Mouse (Mus musculus) hindbrain, embryonic 15.5 days (tissue): Measurements from ENCODE around the gene Pde4d. TPM values are rescaled to one million over a fixed set of nuclear protein-coding genes. Genes with fewer than 3 reads are reported as not detected.

Source experiments
- ATAC-seq: fragments of 200-750 bp; cut with Nextera tagmentation; 2 replicates; pipeline ENCODE4 v1.8.0; 2017; ENCODE audit warnings: low read depth, moderate number of reproducible peaks, moderate TSS enrichment; ENCODE audit not compliant: low FRiP score
- H3K27ac ChIP-seq: fragments of 300-500 bp; sonication (generic); replicated peaks from 2 replicates; pipeline ENCODE4 v1.5.1; 2015; ENCODE audit warnings: mild to moderate bottlenecking, inconsistent platforms
- H3K27me3 ChIP-seq: fragments of 300-500 bp; sonication (generic); 2 replicates; pipeline ENCODE4 v1.6.1; 2015; ENCODE audit warnings: control low read depth, inconsistent platforms
- H3K36me3 ChIP-seq: fragments of 300-500 bp; sonication (generic); 2 replicates; pipeline ENCODE4 v1.6.1; 2015; ENCODE audit warnings: control low read depth, inconsistent platforms
- H3K4me1 ChIP-seq: fragments of 300-500 bp; sonication (generic); replicated peaks from 2 replicates; pipeline ENCODE4 v1.6.1; 2015; ENCODE audit warnings: control low read depth, inconsistent platforms
- H3K4me2 ChIP-seq: fragments of 300-500 bp; sonication (generic); 2 replicates; pipeline ENCODE4 v1.6.1; 2015; ENCODE audit warnings: moderate library complexity, mild to moderate bottlenecking, inconsistent platforms
- H3K4me3 ChIP-seq: fragments of 300-500 bp; sonication (generic); 2 replicates; pipeline ENCODE4 v1.5.1; 2015; ENCODE audit warnings: mild to moderate bottlenecking, inconsistent platforms
- H3K9ac ChIP-seq: fragments of 300-500 bp; sonication (generic); 2 replicates; pipeline ENCODE4 v1.6.1; 2015; ENCODE audit warnings: inconsistent platforms
- H3K9me3 ChIP-seq: fragments of 300-500 bp; sonication (generic); 2 replicates; pipeline ENCODE4 v1.6.1; 2016; ENCODE audit warnings: control low read depth, inconsistent platforms
- WGBS: fragments of 180-500 bp; shearing (Covaris S2); methylation state at CpG from one replicate; pipeline ENCODE4 v1.1.7; 2015; 5-methylcytosine and 5-hydroxymethylcytosine counted together
- polyA plus RNA-seq: library from polyadenylated mRNA; unstranded; fragments of >200 nt; fragmentation: Nextera tagmentation; extraction: Ambion mirVana; gene quantifications from 2 replicates; pipeline ENCODE4 v1.2.1, GENCODE M21; 2015

Gene Pde4d
- polyA plus RNA-seq, 1 experiment from 2014 or later, result 19.4 TPM

DNA sequence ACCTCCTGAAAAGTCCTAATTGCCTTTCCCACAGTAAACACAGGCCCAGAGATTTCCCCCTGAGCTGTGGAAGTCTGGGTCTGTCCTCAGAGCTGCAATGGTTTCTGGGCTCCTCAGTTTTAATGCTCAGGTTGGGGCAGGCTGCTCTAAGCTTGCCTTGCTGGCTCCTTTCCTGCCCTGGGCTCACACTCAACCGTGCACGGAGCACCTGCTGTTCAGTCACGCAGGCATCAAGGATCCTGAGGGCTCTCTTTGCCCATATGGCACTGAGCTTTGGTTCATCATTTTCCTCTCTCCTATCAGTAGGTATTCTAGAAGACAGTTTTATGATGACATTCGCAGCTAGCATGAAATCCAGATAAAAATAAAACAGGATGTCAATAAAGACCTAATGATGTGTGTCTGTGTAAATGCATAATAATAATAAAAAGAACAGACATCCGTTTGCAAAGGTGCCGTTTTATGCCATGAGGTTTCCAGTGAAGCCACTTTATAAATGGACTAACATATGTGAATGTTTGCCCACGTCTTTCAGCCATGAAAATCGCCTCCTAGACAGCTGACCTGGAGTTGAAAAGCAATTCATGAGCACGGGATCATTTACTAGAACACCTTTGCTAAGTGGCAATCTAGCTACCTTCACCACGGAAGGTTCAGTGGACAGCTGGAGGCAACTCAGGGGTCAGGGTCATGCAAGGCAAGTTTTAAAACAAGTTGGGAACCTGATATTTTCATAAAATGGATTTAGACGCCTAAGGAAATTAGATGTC is 726.3 kb downstream of the Pde4d start:
- Histone ChIP-seq H3K36me3 (no peaks in the 10 kb centered on the region), H3K27me3 (no peaks in the 10 kb centered on the region), H3K27ac (no peak overlapping the region), H3K4me3 (no peak overlapping the region), H3K4me1 (no peaks in the 10 kb centered on the region), H3K9ac (no peak overlapping the region), H3K4me2 (no peak overlapping the region), H3K9me3 (no peaks in the 10 kb centered on the region)
- WGBS, result 72% methylated on average over 11 of the region's 11 CpGs
- no peak for ATAC-seq

DNA sequence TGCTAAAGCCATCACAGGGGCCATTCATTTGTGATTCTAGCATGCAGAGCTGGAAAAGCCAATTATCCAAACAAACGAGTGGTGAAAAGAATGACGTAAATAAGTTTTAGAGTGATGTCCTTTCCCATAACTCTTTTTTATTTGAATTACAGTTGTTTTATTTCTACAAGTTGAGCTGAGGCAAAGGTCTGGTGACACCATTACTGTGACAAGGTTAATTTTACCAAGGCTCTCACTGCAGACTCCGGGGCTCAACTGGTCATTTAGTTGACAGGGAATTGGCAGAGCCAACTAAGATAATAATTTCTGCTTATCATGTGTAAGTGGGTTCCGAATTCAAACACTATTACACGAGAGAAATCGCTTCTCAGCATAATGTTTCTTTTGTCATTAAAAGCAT is 731.6 kb downstream of the Pde4d start:
- Histone ChIP-seq H3K4me3 (no peak overlapping the region), H3K9ac (no peak overlapping the region), H3K4me1 (no peaks in the 10 kb centered on the region), H3K36me3 (no peaks in the 10 kb centered on the region), H3K27me3 (no peaks in the 10 kb centered on the region), H3K27ac (no peak overlapping the region), H3K9me3 (no peaks in the 10 kb centered on the region), H3K4me2 (no peak overlapping the region)
- WGBS, result 71% methylated on average over 6 of the region's 6 CpGs
- ATAC-seq, result no peak

DNA sequence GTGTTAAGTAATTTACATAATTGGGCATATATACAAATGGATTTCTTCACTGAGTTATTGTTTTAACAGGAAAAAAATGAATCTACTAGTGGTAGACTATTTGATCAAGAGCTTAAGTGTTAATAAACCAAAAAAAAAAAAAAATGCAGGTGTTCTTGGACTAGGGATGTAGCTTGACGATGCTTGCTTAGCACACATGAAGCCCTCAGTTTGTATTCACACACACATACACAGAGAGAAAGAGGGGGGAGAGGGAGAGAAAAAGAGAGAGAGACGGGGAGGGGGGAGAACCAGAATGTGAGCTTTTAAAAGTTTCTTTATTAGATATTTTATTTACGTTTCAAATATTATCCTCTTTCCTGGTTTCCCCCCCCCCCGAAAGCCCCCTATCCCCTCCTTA is 740.9 kb downstream of the Pde4d start:
- no peak for ATAC-seq
- 87% methylated on average over 4 of the region's 4 CpGs for WGBS
- Histone ChIP-seq H3K4me3 (no peak overlapping the region), H3K9ac (no peak overlapping the region), H3K27ac (no peak overlapping the region), H3K9me3 (no peaks in the 10 kb centered on the region), H3K36me3 (no peaks in the 10 kb centered on the region), H3K4me1 (no peaks in the 10 kb centered on the region), H3K4me2 (no peak overlapping the region), H3K27me3 (no peaks in the 10 kb centered on the region)

DNA sequence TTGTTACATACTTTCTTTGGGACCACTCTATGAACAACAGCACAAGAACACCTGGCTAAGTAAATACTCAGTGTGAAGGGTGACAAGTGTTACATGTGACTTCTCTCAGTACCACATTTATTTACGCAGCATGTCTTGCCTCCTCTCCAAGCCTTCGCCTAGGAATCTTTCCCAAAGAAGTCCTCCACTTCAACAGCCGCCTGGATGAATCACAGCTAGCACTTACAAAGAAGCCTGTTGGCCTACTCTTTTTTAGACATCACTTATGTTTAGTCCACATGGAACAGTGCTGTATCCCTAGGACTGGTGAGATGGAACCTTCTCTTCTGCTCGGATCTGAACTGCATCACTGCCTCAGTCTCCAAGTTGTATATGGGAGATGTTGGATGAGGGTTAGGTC is 741.4 kb downstream of the Pde4d start:
- ATAC-seq, result no peak
- no peaks in the 10 kb centered on the region for H3K4me1 ChIP-seq
- H3K4me2 ChIP-seq, result no peak overlapping the region
- no peaks in the 10 kb centered on the region for H3K27me3 ChIP-seq
- H3K27ac ChIP-seq, result no peak overlapping the region
- no peak overlapping the region for H3K9ac ChIP-seq
- WGBS, result 91% methylated on average over 4 of the region's 4 CpGs
- H3K9me3 ChIP-seq, result no peaks in the 10 kb centered on the region
- H3K4me3 ChIP-seq, result no peak overlapping the region
- no peaks in the 10 kb centered on the region for H3K36me3 ChIP-seq

DNA sequence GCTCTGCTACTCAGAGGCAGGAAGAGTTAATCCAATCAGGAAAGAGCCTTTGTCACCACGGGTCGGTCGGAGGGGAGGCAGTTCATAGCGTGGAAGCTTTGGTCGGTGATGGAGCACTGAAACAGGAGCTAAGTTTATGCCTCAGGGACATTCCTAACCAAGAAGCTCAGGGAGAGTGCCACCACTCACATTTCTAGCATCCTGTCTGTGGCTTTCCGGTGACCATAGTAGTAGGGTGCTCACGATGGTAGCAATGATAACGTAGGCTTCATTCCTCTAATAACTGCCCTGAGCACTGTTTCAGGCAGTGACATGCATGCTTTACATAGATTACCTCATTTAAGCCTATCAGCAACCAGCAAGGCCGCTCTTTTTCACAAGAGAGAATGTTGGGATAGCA is 755.8 kb downstream of the Pde4d start:
- ATAC-seq, result no peak
- Histone ChIP-seq H3K4me3 (no peak overlapping the region), H3K36me3 (no peaks in the 10 kb centered on the region), H3K27me3 (no peaks in the 10 kb centered on the region), H3K9ac (no peak overlapping the region), H3K27ac (no peak overlapping the region), H3K4me2 (no peak overlapping the region), H3K4me1 (no peaks in the 10 kb centered on the region), H3K9me3 (no peaks in the 10 kb centered on the region)
- 60% methylated on average over 9 of the region's 9 CpGs for WGBS

DNA sequence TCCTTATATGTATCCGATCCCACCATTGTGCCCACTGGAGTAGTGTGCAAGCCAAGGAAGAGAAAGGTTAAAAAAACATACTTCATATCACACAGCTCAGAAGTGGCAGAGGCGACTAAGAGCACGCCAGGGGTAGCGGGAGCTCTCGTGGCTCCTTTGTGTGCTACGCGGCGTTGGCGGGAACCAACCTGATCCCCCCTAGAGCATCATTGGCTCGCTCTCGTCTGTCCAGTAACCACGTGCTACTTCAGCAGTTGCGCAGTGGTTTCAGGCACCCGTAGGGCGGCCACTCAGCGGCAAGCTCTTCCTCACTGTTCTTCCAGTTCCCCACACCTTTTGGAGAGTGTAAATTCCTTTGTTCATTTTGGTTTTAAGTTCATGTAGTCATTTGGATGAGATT is 758.9 kb downstream of the Pde4d start:
- Histone ChIP-seq H3K27me3 (no peaks in the 10 kb centered on the region), H3K4me3 (no peak overlapping the region), H3K9me3 (no peaks in the 10 kb centered on the region), H3K4me1 (no peaks in the 10 kb centered on the region), H3K27ac (no peak overlapping the region), H3K9ac (no peak overlapping the region), H3K36me3 (no peaks in the 10 kb centered on the region), H3K4me2 (no peak overlapping the region)
- no peak for ATAC-seq
- WGBS, result 95% methylated on average over 16 of the region's 16 CpGs

DNA sequence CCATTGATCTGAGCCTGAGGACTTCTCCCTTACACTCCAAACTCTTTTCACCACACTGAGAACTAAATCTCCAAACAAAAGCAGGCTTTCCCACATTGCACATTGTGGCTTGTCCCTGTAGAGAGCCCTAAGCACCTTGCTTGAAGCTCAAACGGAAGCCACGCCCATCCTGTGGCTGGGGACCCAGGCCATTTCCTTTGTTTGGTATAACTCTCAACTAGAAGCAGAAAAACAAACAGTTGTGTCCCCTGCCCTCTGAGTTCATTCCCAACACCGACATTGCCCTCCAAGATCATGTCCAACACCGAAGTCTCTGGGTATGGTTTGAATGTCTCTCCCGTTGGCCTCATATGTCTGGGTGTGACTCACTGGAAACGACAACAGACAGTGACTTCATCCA is 759.7 kb downstream of the Pde4d start:
- no peaks in the 10 kb centered on the region for H3K36me3 ChIP-seq
- no peak overlapping the region for H3K4me3 ChIP-seq
- whole genome bisulfite sequencing, result 83% methylated on average over 6 of the region's 6 CpGs
- no peaks in the 10 kb centered on the region for H3K27me3 ChIP-seq
- no peak for ATAC-seq
- H3K4me1 ChIP-seq, result no peaks in the 10 kb centered on the region
- no peak overlapping the region for H3K4me2 ChIP-seq
- no peaks in the 10 kb centered on the region for H3K9me3 ChIP-seq
- H3K9ac ChIP-seq, result no peak overlapping the region
- no peak overlapping the region for H3K27ac ChIP-seq

DNA sequence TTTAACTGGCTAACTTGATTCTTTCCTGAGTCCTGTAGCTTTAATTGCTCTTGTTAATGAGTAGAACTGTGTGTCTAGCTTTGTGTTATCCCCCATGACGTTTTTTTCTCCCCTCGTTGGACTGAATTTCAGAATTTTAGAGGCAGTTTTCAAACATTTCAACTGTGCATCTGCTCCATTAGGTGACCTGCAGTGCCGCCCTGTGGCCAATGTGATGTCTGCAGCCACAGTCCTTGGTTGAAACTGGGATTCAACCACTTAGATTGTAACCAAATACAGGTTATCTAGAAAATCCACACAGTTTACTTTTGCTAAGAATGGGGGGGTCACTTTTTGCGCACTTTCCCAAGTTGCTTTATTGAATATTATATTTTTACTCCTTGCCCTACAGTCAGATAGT is 760.7 kb downstream of the Pde4d start:
- H3K36me3 ChIP-seq, result no peaks in the 10 kb centered on the region
- no peaks in the 10 kb centered on the region for H3K9me3 ChIP-seq
- ATAC-seq, result no peak
- H3K4me3 ChIP-seq, result no peak overlapping the region
- no peak overlapping the region for H3K4me2 ChIP-seq
- no peak overlapping the region for H3K9ac ChIP-seq
- no peaks in the 10 kb centered on the region for H3K4me1 ChIP-seq
- H3K27ac ChIP-seq, result no peak overlapping the region
- no peaks in the 10 kb centered on the region for H3K27me3 ChIP-seq
- WGBS, result 5% methylated on average over 4 of the region's 4 CpGs

DNA sequence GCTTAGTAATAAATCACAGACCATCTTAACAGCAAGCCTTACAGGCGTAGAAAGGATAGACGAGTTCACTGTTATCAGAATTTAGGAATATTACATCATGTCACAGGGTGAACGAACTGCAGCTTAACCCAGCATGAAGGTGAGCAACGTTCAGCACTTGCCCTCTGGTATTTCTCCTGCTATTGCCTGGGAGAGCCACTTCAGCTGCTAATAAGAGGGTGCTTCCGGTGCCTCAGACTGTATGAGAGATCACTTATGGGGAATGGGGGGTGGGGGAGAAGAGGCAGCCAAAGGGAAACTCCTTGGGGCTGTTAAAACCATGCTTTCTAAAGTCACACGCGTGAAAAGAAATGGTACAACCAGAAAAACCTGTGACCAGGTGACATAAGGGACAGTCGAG is 761.7 kb downstream of the Pde4d start:
- Histone ChIP-seq H3K9ac (no peak overlapping the region), H3K4me2 (0 out of 2 replicates have a peak overlapping the region, but pooled peaks have one; percentile 50)

DNA sequence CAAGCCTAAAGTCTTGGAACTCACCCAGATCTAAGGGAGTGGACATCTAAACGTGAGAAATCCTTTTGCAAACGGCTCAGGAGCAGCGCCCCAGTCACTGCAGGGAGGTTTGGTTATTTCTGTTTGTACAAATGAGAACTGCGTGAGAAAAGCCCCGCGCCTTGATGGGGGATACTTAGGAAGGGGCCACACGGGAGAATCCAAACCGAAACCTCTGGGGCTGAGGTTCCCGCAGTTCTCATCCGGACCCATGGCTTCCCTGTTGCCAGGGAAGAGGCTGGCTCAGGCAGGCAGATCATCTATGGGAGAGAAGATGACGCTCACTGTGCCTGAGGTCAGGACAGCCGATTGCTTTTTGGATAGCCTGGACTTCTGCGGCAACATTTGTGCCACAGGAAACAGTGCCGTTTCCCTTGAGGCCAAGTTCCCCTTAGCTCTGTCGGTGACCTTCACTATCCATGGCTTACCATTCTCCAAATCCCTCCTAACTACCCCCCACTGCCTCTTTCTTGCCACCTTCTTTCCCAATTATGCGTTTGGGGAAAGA is 762.3 kb downstream of the Pde4d start:
- Histone ChIP-seq H3K9ac (no peak overlapping the region), H3K27me3 (no peaks in the 10 kb centered on the region), H3K36me3 (no peaks in the 10 kb centered on the region), H3K4me3 (no peak overlapping the region), H3K4me2 (peak overlapping the region; percentile 50; the same call in 1 of the 2 replicates), H3K9me3 (no peaks in the 10 kb centered on the region), H3K27ac (no peak overlapping the region), H3K4me1 (no peaks in the 10 kb centered on the region)
- ATAC-seq, result no peak
- WGBS, result 55% methylated on average over 16 of the region's 16 CpGs

More for the DNA sequence above, 761.7 kb downstream of the Pde4d start:
- H3K4me3 ChIP-seq, result no peak overlapping the region
- no peak overlapping the region for H3K27ac ChIP-seq
- WGBS, result 70% methylated on average over 8 of the region's 8 CpGs
- no peaks in the 10 kb centered on the region for H3K4me1 ChIP-seq
- no peak for ATAC-seq
- H3K9me3 ChIP-seq, result no peaks in the 10 kb centered on the region
- no peaks in the 10 kb centered on the region for H3K27me3 ChIP-seq
- H3K36me3 ChIP-seq, result no peaks in the 10 kb centered on the region

DNA sequence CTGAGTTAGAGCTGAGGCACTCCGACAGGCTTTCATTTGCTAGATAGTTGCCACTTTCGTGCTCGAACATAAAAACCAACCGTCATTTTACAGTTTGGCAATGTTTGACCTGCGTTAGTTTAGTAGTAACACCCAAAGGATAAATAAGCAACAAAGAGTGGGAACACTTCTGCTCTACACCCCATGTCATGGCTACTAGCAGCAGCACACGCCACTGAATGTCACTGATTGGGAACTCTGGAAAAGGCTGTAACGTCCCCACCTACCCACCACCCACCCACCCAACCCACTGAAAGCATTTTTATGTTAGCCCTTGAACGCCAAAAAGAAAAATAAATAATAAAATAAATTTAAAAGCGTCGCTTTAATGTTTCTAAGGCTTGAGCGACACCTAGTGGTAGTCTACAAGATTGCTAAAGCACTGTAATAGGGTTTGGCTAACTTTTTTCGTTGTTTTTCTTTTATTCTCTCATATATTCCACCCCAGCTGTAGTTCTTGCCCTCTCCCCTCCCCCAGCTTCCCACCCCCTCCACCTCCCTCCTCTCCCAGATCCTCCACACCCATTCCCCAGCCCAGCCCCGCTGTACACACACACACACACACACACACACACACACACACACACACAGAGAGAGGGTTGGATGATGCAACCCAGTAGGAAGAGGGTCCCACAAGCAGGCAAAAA is 763.2 kb downstream of the Pde4d start:
- Histone ChIP-seq H3K9ac (no peak overlapping the region), H3K4me3 (0 out of 2 replicates have a peak overlapping the region, but pooled peaks have one; percentile 11), H3K27me3 (no peaks in the 10 kb centered on the region), H3K4me1 (no peaks in the 10 kb centered on the region), H3K9me3 (no peaks in the 10 kb centered on the region), H3K4me2 (peak overlapping the region; percentile 50), H3K36me3 (no peaks in the 10 kb centered on the region), H3K27ac (no peak overlapping the region)
- 35% methylated on average over 13 of the region's 13 CpGs for WGBS
- ATAC-seq, result peak; percentile 65; the same call in 1 of the 2 replicates

DNA sequence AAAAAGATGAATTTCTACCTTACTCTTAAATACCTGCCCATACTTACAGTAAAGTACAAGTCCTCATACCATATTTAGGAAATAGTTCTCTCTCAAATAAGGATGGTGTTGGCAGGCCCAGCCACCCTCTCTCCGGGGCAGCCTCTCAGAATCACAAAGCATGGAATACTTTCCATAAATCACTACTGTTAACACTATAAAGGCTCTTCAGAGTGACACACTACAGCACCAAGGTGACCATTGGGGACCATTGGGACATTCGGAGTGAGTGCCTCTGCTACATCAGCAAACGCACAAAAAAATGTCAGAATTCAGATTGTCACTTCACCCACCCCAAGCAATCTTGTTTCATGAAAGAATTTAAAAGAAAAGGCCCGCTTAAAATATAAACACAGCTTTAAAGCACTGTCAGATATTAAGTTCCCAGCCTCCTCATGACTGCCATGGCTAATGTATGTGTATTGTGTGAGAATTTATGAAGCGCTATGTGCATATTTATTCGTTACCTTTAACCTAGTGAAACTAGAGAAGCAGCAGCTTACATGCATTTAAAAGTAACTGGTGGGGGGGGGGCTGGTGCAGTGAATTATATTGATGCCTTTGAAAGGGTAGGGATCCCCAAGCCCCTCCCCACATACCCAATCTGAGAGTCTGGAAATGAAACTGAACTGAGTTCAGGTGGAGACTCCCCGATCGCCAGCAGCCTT is 769.4 kb downstream of the Pde4d start:
- H3K9ac ChIP-seq, result no peak overlapping the region
- WGBS, result 85% methylated on average over 8 of the region's 8 CpGs
- no peaks in the 10 kb centered on the region for H3K4me1 ChIP-seq
- no peak overlapping the region for H3K4me3 ChIP-seq
- H3K4me2 ChIP-seq, result no peak overlapping the region
- no peak overlapping the region for H3K27ac ChIP-seq
- ATAC-seq, result no peak
- no peaks in the 10 kb centered on the region for H3K27me3 ChIP-seq
- no peaks in the 10 kb centered on the region for H3K9me3 ChIP-seq
- no peaks in the 10 kb centered on the region for H3K36me3 ChIP-seq
